Mouse (Mus musculus): ENCODE data around the gene Nt5e. TPM values are rescaled to one million over a fixed set of nuclear protein-coding genes. Genes with fewer than 3 reads are reported as not detected.

Nt5e gene
- polyA plus RNA-seq, 1 experiment from 2014 or later, result 21.0 TPM

- H3K4me1 ChIP-seq (replicated peaks; ENCODE audit: control insufficient read depth, insufficient read depth, low read length), result no peaks in the 10 kb centered on the region
Observed at GRCm38 (mm10) chr9:88368476-88368875, 41.5 kb downstream of the Nt5e start.

GRCm38 (mm10) chr9:88369666-88370065 is 42.7 kb downstream of the Nt5e start:
- no peaks in the 10 kb centered on the region for H3K4me1 ChIP-seq (replicated peaks; ENCODE audit: control insufficient read depth, insufficient read depth, low read length)
- H3K27me3 ChIP-seq (replicated peaks; ENCODE audit: control insufficient read depth, insufficient read depth, low read length), result no peaks in the 10 kb centered on the region
- no peak overlapping the region for H3K4me2 ChIP-seq (replicated peaks; ENCODE audit: low read depth)
- H3K9me3 ChIP-seq (ENCODE audit: control insufficient read depth), result no peaks in the 10 kb centered on the region
- H3K4me3 ChIP-seq (ENCODE audit: low read depth, low read length), result no peak overlapping the region
- WGBS, result 89% methylated on average over 2 of the region's 2 CpGs
- ATAC-seq, result no peak
- no peak overlapping the region for H3K9ac ChIP-seq (ENCODE audit: low read depth, low read length)
- H3K36me3 ChIP-seq (ENCODE audit: control insufficient read depth, insufficient read depth), result no peaks in the 10 kb centered on the region; the same call in 1 of the 2 replicates
- H3K27ac ChIP-seq (ENCODE audit: low read depth, low read length), result no peak overlapping the region
- no peak for TF ChIP-seq CTCF (IDR thresholded peaks at IDR 0.05; ENCODE audit: low read depth)

More at GRCm38 (mm10) chr9:88368476-88368875, 41.5 kb downstream of the Nt5e start:
- no peak overlapping the region for H3K27ac ChIP-seq (ENCODE audit: low read depth, low read length)
- H3K4me2 ChIP-seq (replicated peaks; ENCODE audit: low read depth), result no peak overlapping the region
- 91% methylated on average over 5 of the region's 5 CpGs for WGBS
- H3K9ac ChIP-seq (ENCODE audit: low read depth, low read length), result no peak overlapping the region
- TF ChIP-seq CTCF (IDR thresholded peaks at IDR 0.05; ENCODE audit: low read depth), result no peak
- no peak for ATAC-seq
- no peak overlapping the region for H3K4me3 ChIP-seq (ENCODE audit: low read depth, low read length)
- H3K36me3 ChIP-seq (ENCODE audit: control insufficient read depth, insufficient read depth), result no peaks in the 10 kb centered on the region; the same call in 1 of the 2 replicates
- H3K27me3 ChIP-seq (replicated peaks; ENCODE audit: control insufficient read depth, insufficient read depth, low read length), result no peaks in the 10 kb centered on the region
- H3K9me3 ChIP-seq (ENCODE audit: control insufficient read depth), result no peaks in the 10 kb centered on the region

DNA sequence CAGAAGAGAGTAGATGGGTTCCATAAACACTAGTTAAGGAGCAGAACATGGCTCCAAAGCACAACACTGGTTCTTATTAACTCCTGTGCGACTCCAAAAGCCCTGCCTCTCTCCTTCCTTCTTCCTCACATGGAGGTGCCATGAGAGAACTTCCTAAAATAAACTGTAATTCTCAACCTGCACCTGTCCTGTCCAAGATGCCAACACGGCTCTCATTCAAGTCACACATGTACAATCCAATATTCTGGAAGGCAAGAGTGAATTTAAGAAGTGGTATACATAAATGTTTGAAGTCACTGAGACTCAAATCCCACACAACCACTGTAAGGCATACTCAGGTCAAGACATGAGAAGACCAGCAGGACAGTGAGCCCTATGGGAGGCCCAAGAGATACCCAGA is 44.2 kb downstream of the Nt5e start:
- Histone ChIP-seq H3K4me1 (replicated peaks; ENCODE audit: control insufficient read depth, insufficient read depth, low read length) (no peaks in the 10 kb centered on the region), H3K9ac (ENCODE audit: low read depth, low read length) (no peak overlapping the region), H3K4me2 (replicated peaks; ENCODE audit: low read depth) (no peak overlapping the region), H3K27ac (ENCODE audit: low read depth, low read length) (no peak overlapping the region), H3K4me3 (ENCODE audit: low read depth, low read length) (no peak overlapping the region), H3K27me3 (replicated peaks; ENCODE audit: control insufficient read depth, insufficient read depth, low read length) (no peaks in the 10 kb centered on the region), H3K9me3 (ENCODE audit: control insufficient read depth) (no peaks in the 10 kb centered on the region), H3K36me3 (ENCODE audit: control insufficient read depth, insufficient read depth) (no peaks in the 10 kb centered on the region; the same call in 1 of the 2 replicates)
- no peak for ATAC-seq
- WGBS, result 89% methylated on average over 2 of the region's 2 CpGs
- TF ChIP-seq CTCF (IDR thresholded peaks at IDR 0.05; ENCODE audit: low read depth), result no peak

DNA sequence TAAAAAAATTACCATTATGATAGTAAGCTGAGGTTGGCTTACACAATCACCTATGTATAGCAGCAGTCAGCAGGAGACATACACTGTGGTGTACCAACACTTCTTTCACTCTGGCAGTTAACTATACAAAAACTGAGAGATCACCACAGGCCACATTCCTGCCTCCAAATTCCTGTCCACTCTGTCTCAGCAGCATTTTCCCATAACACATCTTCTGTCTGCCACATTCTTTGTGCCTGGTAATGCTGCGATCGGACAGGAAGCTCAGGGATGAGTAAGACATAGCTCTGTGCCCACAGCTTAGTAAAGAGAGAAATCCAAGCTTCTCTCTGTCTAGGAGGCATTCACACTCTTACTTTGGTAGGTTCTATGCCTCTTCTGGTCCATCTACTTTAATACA is 46.0 kb downstream of the Nt5e start:
- Histone ChIP-seq H3K36me3 (ENCODE audit: control insufficient read depth, insufficient read depth) (peaks cover 7% of the 10 kb centered on the region; the same call in 1 of the 2 replicates), H3K4me2 (replicated peaks; ENCODE audit: low read depth) (no peak overlapping the region), H3K9me3 (ENCODE audit: control insufficient read depth) (no peaks in the 10 kb centered on the region), H3K27ac (ENCODE audit: low read depth, low read length) (no peak overlapping the region), H3K4me1 (replicated peaks; ENCODE audit: control insufficient read depth, insufficient read depth, low read length) (no peaks in the 10 kb centered on the region), H3K27me3 (replicated peaks; ENCODE audit: control insufficient read depth, insufficient read depth, low read length) (no peaks in the 10 kb centered on the region), H3K9ac (ENCODE audit: low read depth, low read length) (no peak overlapping the region), H3K4me3 (ENCODE audit: low read depth, low read length) (no peak overlapping the region)
- no peak for ATAC-seq
- TF ChIP-seq CTCF (IDR thresholded peaks at IDR 0.05; ENCODE audit: low read depth), result no peak
- WGBS, result 82% methylated on average over 2 of the region's 2 CpGs

- no peak for ATAC-seq
- no peaks in the 10 kb centered on the region for H3K9me3 ChIP-seq (ENCODE audit: control insufficient read depth)
- WGBS, result 87% methylated on average over 5 of the region's 5 CpGs
- no peaks in the 10 kb centered on the region for H3K27me3 ChIP-seq (replicated peaks; ENCODE audit: control insufficient read depth, insufficient read depth, low read length)
- no peak overlapping the region for H3K4me2 ChIP-seq (replicated peaks; ENCODE audit: low read depth)
- no peak overlapping the region for H3K9ac ChIP-seq (ENCODE audit: low read depth, low read length)
- peaks cover 26% of the 10 kb centered on the region for H3K36me3 ChIP-seq (ENCODE audit: control insufficient read depth, insufficient read depth)
- H3K4me3 ChIP-seq (ENCODE audit: low read depth, low read length), result no peak overlapping the region
- TF ChIP-seq CTCF (IDR thresholded peaks at IDR 0.05; ENCODE audit: low read depth), result no peak
- H3K27ac ChIP-seq (ENCODE audit: low read depth, low read length), result no peak overlapping the region
- no peaks in the 10 kb centered on the region for H3K4me1 ChIP-seq (replicated peaks; ENCODE audit: control insufficient read depth, insufficient read depth, low read length)
Observed at GRCm38 (mm10) chr9:88377483-88377882, 50.5 kb downstream of the Nt5e start.

GRCm38 (mm10) chr9:88379057-88379456 is 52.1 kb downstream of the Nt5e start:
- no peak overlapping the region for H3K4me3 ChIP-seq (ENCODE audit: low read depth, low read length)
- H3K27me3 ChIP-seq (replicated peaks; ENCODE audit: control insufficient read depth, insufficient read depth, low read length), result no peaks in the 10 kb centered on the region
- no peaks in the 10 kb centered on the region for H3K4me1 ChIP-seq (replicated peaks; ENCODE audit: control insufficient read depth, insufficient read depth, low read length)
- no peak overlapping the region for H3K27ac ChIP-seq (ENCODE audit: low read depth, low read length)
- 86% methylated on average over 3 of the region's 3 CpGs for WGBS
- H3K9me3 ChIP-seq (ENCODE audit: control insufficient read depth), result no peaks in the 10 kb centered on the region
- H3K36me3 ChIP-seq (ENCODE audit: control insufficient read depth, insufficient read depth), result peaks cover 39% of the 10 kb centered on the region
- no peak overlapping the region for H3K9ac ChIP-seq (ENCODE audit: low read depth, low read length)
- ATAC-seq, result no peak
- no peak overlapping the region for H3K4me2 ChIP-seq (replicated peaks; ENCODE audit: low read depth)
- TF ChIP-seq CTCF (IDR thresholded peaks at IDR 0.05; ENCODE audit: low read depth), result no peak

- H3K9ac ChIP-seq (ENCODE audit: low read depth, low read length), result no peak overlapping the region
- no peaks in the 10 kb centered on the region for H3K9me3 ChIP-seq (ENCODE audit: control insufficient read depth)
- WGBS, result 54% methylated on average over 7 of the region's 7 CpGs
- TF ChIP-seq CTCF (IDR thresholded peaks at IDR 0.05; ENCODE audit: low read depth), result no peak
- no peak overlapping the region for H3K4me3 ChIP-seq (ENCODE audit: low read depth, low read length)
- no peak overlapping the region for H3K27ac ChIP-seq (ENCODE audit: low read depth, low read length)
- peaks cover 44% of the 10 kb centered on the region for H3K36me3 ChIP-seq (ENCODE audit: control insufficient read depth, insufficient read depth)
- no peaks in the 10 kb centered on the region for H3K4me1 ChIP-seq (replicated peaks; ENCODE audit: control insufficient read depth, insufficient read depth, low read length)
- H3K27me3 ChIP-seq (replicated peaks; ENCODE audit: control insufficient read depth, insufficient read depth, low read length), result no peaks in the 10 kb centered on the region
- no peak for ATAC-seq
- H3K4me2 ChIP-seq (replicated peaks; ENCODE audit: low read depth), result no peak overlapping the region
Observed at GRCm38 (mm10) chr9:88380076-88380475, 53.1 kb downstream of the Nt5e start.

Measured in intestine, postnatal 0 days (tissue).